Mouse (Mus musculus) heart, embryonic 14.5 days (tissue): ENCODE measurements around the gene Mlf2. TPM values are rescaled to one million over a fixed set of nuclear protein-coding genes. Genes with fewer than 3 reads are reported as not detected.
A peak's percentile ranks its signal among the peaks of the same experiment; 100 is the strongest.

Experiments used
- ATAC-seq: fragments of 200-750 bp; cut with Nextera tagmentation; 2 replicates; pipeline ENCODE4 v1.8.0; 2017; ENCODE audit warnings: low read depth, moderate TSS enrichment; ENCODE audit not compliant: insufficient number of reproducible peaks, insufficient read depth, low FRiP score
- H3K27ac ChIP-seq, 2 experiments: fragments of 200-500 bp in 1 of 2; fragments of 300-500 bp in 1 of 2; sonication (generic) in 1 of 2; replicated peaks in 1 of 2; 2 replicates each; pipeline ENCODE4 v1.5.1; 2012 to 2014; ENCODE audit warnings: low read depth in 2 of 2, low read length in 2 of 2, control low read depth in 1 of 2, mild to moderate bottlenecking in 1 of 2, mixed read lengths in 1 of 2; ENCODE audit not compliant: control insufficient read depth in 1 of 2, insufficient read depth in 1 of 2
- H3K27me3 ChIP-seq: fragments of 300-500 bp; sonication (generic); 2 replicates; pipeline ENCODE4 v1.6.1; 2014; ENCODE audit warnings: mild to moderate bottlenecking, low read length, control low read depth; ENCODE audit not compliant: control insufficient read depth, insufficient read depth
- H3K36me3 ChIP-seq: fragments of 300-500 bp; sonication (generic); 2 replicates; pipeline ENCODE4 v1.6.1; 2014; ENCODE audit warnings: mild to moderate bottlenecking, control low read depth, low read length, mixed read lengths; ENCODE audit not compliant: control insufficient read depth, insufficient read depth
- H3K4me1 ChIP-seq, 2 experiments: fragments of 200-500 bp in 1 of 2; fragments of 300-500 bp in 1 of 2; sonication (generic) in 1 of 2; 2 replicates each; pipeline ENCODE4 v1.6.1; 2012 to 2014; ENCODE audit warnings: low read length in 2 of 2, control low read depth in 1 of 2, mixed read lengths in 1 of 2; ENCODE audit not compliant: control insufficient read depth in 2 of 2, insufficient read depth in 2 of 2
- H3K4me2 ChIP-seq: fragments of 300-500 bp; sonication (generic); 2 replicates; pipeline ENCODE4 v1.6.1; 2014; ENCODE audit warnings: mild to moderate bottlenecking, low read length
- H3K4me3 ChIP-seq, 2 experiments: fragments of 200-500 bp in 1 of 2; fragments of 300-500 bp in 1 of 2; sonication (generic) in 1 of 2; 2 replicates each; pipeline ENCODE4 v1.5.1; 2012 to 2014; ENCODE audit warnings: low read length in 2 of 2, mild to moderate bottlenecking in 2 of 2, control low read depth in 1 of 2, low read depth in 1 of 2, moderate library complexity in 1 of 2; ENCODE audit not compliant: control insufficient read depth in 1 of 2, insufficient read depth in 1 of 2
- H3K9ac ChIP-seq: fragments of 300-500 bp; sonication (generic); 2 replicates; pipeline ENCODE4 v1.6.1; 2014; ENCODE audit warnings: mild to moderate bottlenecking, low read length
- H3K9me3 ChIP-seq: fragments of 300-500 bp; sonication (generic); 2 replicates; pipeline ENCODE4 v1.6.1; 2016; ENCODE audit warnings: low read length, control low read depth; ENCODE audit not compliant: control insufficient read depth
- WGBS: fragments of 180-500 bp; shearing (Covaris S2); extraction: QIAGEN DNeasy Blood & Tissue Kit; methylation state at CpG from one replicate; pipeline ENCODE4 v1.1.7; 2014; 5-methylcytosine and 5-hydroxymethylcytosine counted together
- polyA plus RNA-seq: library from polyadenylated mRNA; unstranded; fragments of >200 nt; fragmentation: Nextera tagmentation; extraction: Ambion mirVana; gene quantifications from 2 replicates; pipeline ENCODE4 v1.2.1, GENCODE M21; 2014

Gene Mlf2
- polyA plus RNA-seq, 1 experiment from 2014 or later, result 365 TPM

DNA sequence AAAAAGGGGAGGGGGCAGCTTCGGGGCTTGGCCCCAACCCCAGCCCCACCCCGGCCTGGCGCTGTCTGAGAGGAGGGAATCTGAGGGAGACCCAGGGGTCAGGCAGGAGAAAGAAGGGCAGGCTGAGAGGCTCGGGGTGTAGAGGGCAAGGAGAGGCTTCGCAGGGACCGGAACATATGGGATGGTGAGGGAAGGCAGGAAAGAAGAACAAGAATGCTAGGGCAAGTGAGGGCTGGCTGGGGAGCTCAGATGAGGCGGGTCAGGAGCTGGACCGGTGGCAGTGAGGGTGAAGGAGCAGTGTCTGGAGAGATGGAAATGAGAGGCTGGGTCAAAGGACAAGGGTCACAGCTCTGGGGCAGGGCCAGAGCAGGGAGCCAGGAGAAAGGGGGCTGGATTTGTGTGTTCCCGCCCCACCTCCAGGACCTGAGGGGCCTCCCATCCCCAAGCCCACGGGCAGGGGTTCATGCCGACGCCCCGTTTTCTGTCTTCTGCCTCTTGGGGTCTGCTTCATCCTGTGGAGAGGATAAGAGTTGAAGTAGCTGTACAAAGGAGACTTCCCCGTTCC, 17.4 kb upstream of the Mlf2 start:
- Histone ChIP-seq H3K36me3 (peaks cover 25% of the 10 kb centered on the region), H3K4me1 (peaks cover 29 to 45% of the 10 kb centered on the region in 2 experiments), H3K27ac (0 out of 4 replicates have a peak overlapping the region, but pooled peaks of 1 of the 2 experiments have one; percentile 8), H3K4me3 (no peak overlapping the region), H3K9ac (no peak overlapping the region), H3K9me3 (no peaks in the 10 kb centered on the region), H3K4me2 (no peak overlapping the region), H3K27me3 (peaks cover 4% of the 10 kb centered on the region; the same call in 1 of the 2 replicates)
- ATAC-seq, result no peak
- WGBS, result 78% methylated on average over 12 of the region's 14 CpGs

DNA sequence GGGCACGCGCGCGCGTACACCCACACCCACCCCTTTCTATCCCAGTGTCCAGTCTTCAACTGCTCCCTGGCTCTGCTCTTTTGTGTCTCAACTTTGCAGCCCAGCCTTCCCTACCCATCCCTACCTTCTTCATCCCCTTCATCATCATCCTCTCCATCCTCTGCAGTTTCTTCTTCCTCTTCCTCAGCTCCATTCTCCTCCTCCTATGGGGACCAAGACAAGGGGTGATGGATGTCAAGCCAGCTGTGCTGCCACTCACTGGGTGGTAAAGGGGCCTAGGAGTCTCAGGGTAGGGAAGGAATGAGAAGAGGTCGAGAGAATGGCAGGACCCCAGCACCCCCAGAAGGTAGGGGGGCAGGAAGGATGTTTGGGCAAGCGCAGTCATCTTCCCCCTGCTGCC, 16.7 kb upstream of the Mlf2 start:
- no peak overlapping the region for H3K27ac ChIP-seq
- H3K4me3 ChIP-seq, result no peak overlapping the region
- peaks cover 4% of the 10 kb centered on the region; the same call in 1 of the 2 replicates for H3K27me3 ChIP-seq
- WGBS, result 90% methylated on average over 7 of the region's 7 CpGs
- no peaks in the 10 kb centered on the region for H3K9me3 ChIP-seq
- H3K4me1 ChIP-seq, result peaks cover 34 to 51% of the 10 kb centered on the region in 2 experiments
- peak overlapping the region; percentile 97; the same call in 1 of the 2 replicates for H3K4me2 ChIP-seq
- peak overlapping the region; percentile 100; the same call in 1 of the 2 replicates for H3K9ac ChIP-seq
- ATAC-seq, result no peak
- H3K36me3 ChIP-seq, result peaks cover 25% of the 10 kb centered on the region

DNA sequence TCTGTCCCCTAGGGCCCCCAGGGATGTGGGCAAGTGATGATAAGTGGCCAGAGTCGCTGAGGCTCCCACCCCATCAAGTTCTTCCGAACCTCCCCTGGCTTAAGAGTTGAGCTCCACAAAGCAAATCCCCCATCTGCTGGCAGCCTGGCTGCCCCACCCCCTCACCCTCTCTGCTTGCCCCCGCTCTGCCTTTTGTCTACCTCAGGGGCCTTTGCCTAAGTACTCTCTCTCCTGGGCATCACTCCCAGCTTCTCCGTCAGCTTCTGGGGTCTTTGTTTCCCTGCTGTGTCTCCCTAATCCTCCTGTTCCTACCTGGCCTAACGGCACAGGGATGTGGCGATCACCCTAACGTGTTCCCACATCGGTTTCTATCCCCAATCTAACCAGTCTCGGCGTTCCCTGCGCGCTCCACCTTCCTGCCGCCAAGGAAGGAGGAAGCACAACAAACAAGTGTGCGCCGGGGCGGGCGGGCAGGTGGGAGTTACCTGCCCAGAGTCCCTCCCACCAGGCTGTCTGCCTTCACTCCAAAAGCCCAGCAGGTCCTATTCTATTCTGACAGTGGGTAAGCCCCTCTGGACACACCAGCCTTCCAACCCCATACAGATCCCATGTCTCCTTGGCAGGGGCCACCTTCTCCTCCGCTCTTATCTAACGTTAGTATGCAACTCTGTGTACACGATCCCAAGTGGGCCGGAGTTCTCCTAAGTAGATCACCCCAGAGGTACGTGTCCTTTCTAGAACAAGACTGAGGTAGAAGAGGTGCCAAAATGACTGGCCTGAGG, 15.8 kb upstream of the Mlf2 start:
- 17% methylated on average over 22 of the region's 22 CpGs for WGBS
- H3K4me2 ChIP-seq, result peak overlapping the region; percentile 97
- peaks cover 25% of the 10 kb centered on the region for H3K36me3 ChIP-seq

DNA sequence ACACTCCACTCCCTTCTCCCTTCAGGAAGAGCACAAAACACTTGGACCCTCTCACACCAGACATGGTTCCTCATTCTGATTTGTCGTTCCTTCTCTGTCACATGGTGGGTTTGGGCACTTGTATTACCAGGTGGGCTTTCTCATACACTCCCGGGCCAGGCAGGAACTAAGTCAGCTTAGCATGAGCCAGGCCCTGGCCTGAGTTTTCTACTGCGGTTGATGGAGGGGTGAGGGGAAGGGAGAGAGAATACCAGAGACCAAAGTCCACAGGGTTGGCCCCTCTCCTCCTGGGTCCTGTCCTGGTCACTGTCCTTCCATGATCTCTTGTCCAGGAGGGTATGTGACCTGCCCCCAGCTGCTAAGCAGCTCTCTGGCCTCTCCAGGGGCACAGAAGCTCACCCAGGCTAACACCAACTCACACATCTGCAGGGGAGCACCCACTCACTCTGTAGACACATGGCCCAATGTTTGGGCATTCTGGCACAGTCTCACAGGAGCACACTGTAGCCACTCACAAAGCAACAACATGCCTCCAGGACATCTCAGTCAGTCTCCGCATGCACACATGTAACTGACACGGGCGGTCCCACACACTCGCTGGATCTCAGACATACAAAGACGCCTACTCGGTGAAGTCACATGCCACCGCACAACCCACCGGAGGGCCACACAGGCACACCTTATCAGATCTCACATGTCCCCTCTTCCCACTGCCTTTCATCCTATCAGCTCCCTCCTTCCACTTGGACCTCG, 15.1 kb upstream of the Mlf2 start:
- H3K9ac ChIP-seq, result peak overlapping the region; percentile 100
- H3K9me3 ChIP-seq, result no peaks in the 10 kb centered on the region
- peaks cover 36 to 51% of the 10 kb centered on the region in 2 experiments for H3K4me1 ChIP-seq
- no peak for ATAC-seq
- WGBS, result 8% methylated on average over 12 of the region's 12 CpGs
- peak overlapping the region; percentile 97 for H3K4me2 ChIP-seq
- peak overlapping the region in 1 of 2 experiments; percentile 100; a peak in 2 of 4 replicates for H3K27ac ChIP-seq
- H3K4me3 ChIP-seq, result peak overlapping the region; percentile 82 to 98
- H3K27me3 ChIP-seq, result no peaks in the 10 kb centered on the region
- H3K36me3 ChIP-seq, result peaks cover 25% of the 10 kb centered on the region

More for the DNA sequence above, 15.8 kb upstream of the Mlf2 start:
- H3K9ac ChIP-seq, result peak overlapping the region; percentile 100
- H3K4me3 ChIP-seq, result peak overlapping the region; percentile 82 to 98
- no peak for ATAC-seq
- no peaks in the 10 kb centered on the region for H3K9me3 ChIP-seq
- H3K27ac ChIP-seq, result no peak overlapping the region
- H3K27me3 ChIP-seq, result peaks cover 3% of the 10 kb centered on the region; the same call in 1 of the 2 replicates
- H3K4me1 ChIP-seq, result peaks cover 31 to 47% of the 10 kb centered on the region in 2 experiments

DNA sequence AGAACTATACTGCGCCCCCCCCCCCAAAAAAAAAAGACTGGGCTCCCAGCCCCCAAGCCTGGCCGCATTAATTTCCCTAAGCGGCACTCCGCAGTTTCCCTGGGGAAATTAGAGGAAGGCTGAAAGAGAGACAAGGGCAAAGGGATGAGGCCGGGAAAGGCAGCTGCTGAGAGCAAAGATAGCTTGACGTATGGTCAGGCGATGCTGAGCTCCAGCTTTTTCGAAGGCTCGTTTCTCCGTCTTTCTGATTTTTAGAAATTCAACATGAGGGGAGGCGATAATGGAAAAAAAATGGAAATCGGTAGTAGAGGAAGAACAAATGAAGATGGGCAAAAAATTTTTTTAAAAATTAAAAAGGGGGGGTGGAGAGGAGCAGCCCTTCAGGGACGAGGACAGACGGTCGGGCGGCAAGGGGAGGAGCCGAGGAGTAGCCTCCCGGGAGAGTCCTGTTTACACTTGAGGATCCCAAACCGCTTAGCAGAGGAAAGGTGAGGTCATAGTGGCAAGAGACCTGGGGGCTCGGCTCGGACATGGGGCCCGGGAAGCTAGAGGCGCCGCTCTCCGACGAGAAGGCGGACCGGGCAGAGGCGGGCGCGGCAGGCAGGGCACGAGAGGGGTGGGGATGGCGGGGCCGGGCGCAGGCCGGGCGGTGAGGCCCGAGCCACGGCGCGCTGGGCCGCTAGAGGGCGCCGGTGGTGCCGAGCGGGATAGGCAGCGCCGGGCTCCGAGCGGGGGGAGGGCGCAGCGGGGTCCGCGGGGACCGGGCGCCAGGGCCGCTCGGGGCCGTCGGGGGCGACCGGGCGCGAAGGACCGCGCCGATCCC, 14.3 kb upstream of the Mlf2 start:
- Histone ChIP-seq H3K9me3 (no peaks in the 10 kb centered on the region), H3K4me3 (peak overlapping the region; percentile 82 to 98), H3K9ac (peak overlapping the region; percentile 100), H3K27ac (peak overlapping the region; percentile 93 to 100), H3K27me3 (no peaks in the 10 kb centered on the region), H3K4me2 (peak overlapping the region; percentile 97), H3K4me1 (peaks cover 35 to 48% of the 10 kb centered on the region in 2 experiments), H3K36me3 (peaks cover 25% of the 10 kb centered on the region)
- WGBS, result under 1% methylated on average over 25 of the region's 67 CpGs
- ATAC-seq, result peak; percentile 66

DNA sequence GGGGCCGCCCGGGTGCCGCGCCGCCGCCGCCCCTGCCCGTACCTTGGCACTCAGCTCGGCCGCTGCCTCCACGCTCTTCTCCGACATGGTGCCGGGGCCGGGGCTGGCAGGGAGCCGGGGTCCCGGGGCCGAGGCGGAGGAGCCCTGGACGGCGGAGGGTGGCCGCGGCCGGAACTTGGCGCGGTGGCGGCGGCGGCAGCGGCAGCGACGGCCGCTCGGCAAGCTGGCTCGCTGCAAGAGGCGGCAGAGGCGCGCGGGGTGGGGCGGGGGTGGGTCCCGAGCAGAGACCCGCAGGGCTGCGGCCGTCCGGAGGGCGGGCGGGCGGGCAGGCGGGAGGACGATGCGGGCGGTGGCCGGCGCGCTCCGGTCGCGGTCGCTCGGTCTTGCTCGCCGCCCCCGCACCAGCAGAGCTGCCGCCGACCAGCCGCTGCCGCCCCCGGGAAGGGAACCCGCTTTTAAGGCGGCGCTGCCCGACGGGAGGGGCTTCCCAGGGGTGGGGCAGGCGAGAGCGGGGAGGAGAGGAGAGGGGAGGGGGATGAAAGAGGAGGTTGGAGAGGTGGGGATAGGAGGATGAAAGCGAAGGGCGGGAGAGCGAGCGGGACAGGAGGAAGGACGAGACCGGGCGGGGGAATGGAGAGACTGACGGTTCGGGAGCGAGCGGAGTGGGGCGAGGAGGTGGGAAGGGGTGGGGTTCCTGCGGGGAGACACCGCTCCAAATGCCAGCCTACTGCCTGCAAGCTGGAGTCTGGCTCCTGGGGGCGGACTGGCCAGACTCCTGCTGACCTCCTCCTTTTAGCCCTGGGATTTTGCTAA, 13.5 kb upstream of the Mlf2 start:
- peak; percentile 71 for ATAC-seq
- no peaks in the 10 kb centered on the region for H3K9me3 ChIP-seq
- H3K4me1 ChIP-seq, result peaks cover 35 to 47% of the 10 kb centered on the region in 2 experiments
- under 1% methylated on average over 68 of the region's 89 CpGs for WGBS
- no peaks in the 10 kb centered on the region for H3K27me3 ChIP-seq
- peak overlapping the region; percentile 97 for H3K4me2 ChIP-seq
- H3K9ac ChIP-seq, result peak overlapping the region; percentile 100
- H3K27ac ChIP-seq, result peak overlapping the region; percentile 99 to 100
- peaks cover 25% of the 10 kb centered on the region for H3K36me3 ChIP-seq
- H3K4me3 ChIP-seq, result peak overlapping the region; percentile 82 to 98
